Mouse (Mus musculus) heart, postnatal 14 days (tissue): ENCODE measurements around the gene 1810010D01Rik. TPM values are rescaled to one million over a fixed set of nuclear protein-coding genes. Genes with fewer than 3 reads are reported as not detected.

Experiments used
- DNase-seq, 2 experiments: peaks; one replicate each; pipeline ENCODE4 v3.0.0; 2021 to 2022
- intact Hi-C: fragments of 180-260 bp; cut with DNase I; formaldehyde crosslinking; loops from one replicate; pipeline ENCODE4 v1.15.1; 2025
- total RNA-seq, 2 experiments: library from RNA; stranded (reverse); gene quantifications; 2 replicates each; pipeline ENCODE4 v1.2.3; 2021

1810010D01Rik gene
- total RNA-seq, 2 experiments from 2014 or later: 0.43 TPM; not detected in 1

- no peak for DNase-seq
- intact Hi-C loops: no loop called here
Observed at GRCm38 (mm10) chr7:145181376-145182034, 26.4 kb downstream of the 1810010D01Rik start.

- intact Hi-C loops: no loop called here
- no peak for DNase-seq
Observed at GRCm38 (mm10) chr7:145179691-145180091, 28.2 kb downstream of the 1810010D01Rik start.

GRCm38 (mm10) chr7:145176750-145177589, 30.9 kb downstream of the 1810010D01Rik start:
- no peak for DNase-seq
- intact Hi-C loops: no loop called here

- intact Hi-C loops: no loop called here
- DNase-seq: no peak
Observed at GRCm38 (mm10) chr7:145173563-145173962, 34.4 kb downstream of the 1810010D01Rik start.

GRCm38 (mm10) chr7:145173116-145173515, 34.8 kb downstream of the 1810010D01Rik start:
- intact Hi-C loops: no loop called here
- DNase-seq: no peak

- no peak for DNase-seq
- intact Hi-C loops: no loop called here
Observed at GRCm38 (mm10) chr7:145169703-145170102, 38.2 kb downstream of the 1810010D01Rik start.

GRCm38 (mm10) chr7:145159283-145160240, 48.4 kb downstream of the 1810010D01Rik start:
- intact Hi-C loops: no loop called here
- DNase-seq: peak; percentile 21 to 53

Other genes with a start within 250 kb of the 1810010D01Rik start
- 1 to 10 TPM; 6.0 to 6.2 TPM for gene Tpcn2, start 75.9 kb upstream of the 1810010D01Rik start, total RNA-seq
- 1 to 10 TPM; 4.8 to 7.1 TPM for gene Mrgprf, start 92.7 kb upstream of the 1810010D01Rik start, total RNA-seq
- gene Mrgprd, start 106.7 kb upstream of the 1810010D01Rik start, total RNA-seq: not detected